Mouse (Mus musculus) embryonic facial prominence, embryonic 11.5 days (tissue): ENCODE data around the gene Enpp7. TPM values are rescaled to one million over a fixed set of nuclear protein-coding genes. Genes with fewer than 3 reads are reported as not detected.

Source experiments
- ATAC-seq: fragments of 200-750 bp; cut with Nextera tagmentation; replicated peaks from 2 replicates; pipeline ENCODE4 v1.8.0; 2017; ENCODE audit warnings: low read depth; ENCODE audit not compliant: insufficient number of reproducible peaks, low FRiP score, low TSS enrichment
- DNase-seq: peaks from one replicate; pipeline ENCODE4 v3.0.0-alpha.2; 2015; ENCODE audit warnings: low spot score
- H3K27ac ChIP-seq: fragments of 300-500 bp; sonication (generic); replicated peaks from 2 replicates; pipeline ENCODE4 v1.5.1; 2014; ENCODE audit warnings: mild to moderate bottlenecking, low read depth, low read length, control low read depth
- H3K27me3 ChIP-seq: fragments of 300-500 bp; sonication (generic); 2 replicates; pipeline ENCODE4 v1.6.1; 2014; ENCODE audit warnings: mild to moderate bottlenecking, low read length, moderate library complexity, mixed read lengths; ENCODE audit not compliant: control insufficient read depth, insufficient read depth
- H3K36me3 ChIP-seq: fragments of 300-500 bp; sonication (generic); replicated peaks from 2 replicates; pipeline ENCODE4 v1.6.1; 2014; ENCODE audit warnings: low read depth, mild to moderate bottlenecking, low read length, moderate library complexity, mixed read lengths; ENCODE audit not compliant: control insufficient read depth, insufficient read depth
- H3K4me1 ChIP-seq: fragments of 300-500 bp; sonication (generic); 2 replicates; pipeline ENCODE4 v1.6.1; 2014; ENCODE audit warnings: low read length, mixed read lengths; ENCODE audit not compliant: control insufficient read depth, insufficient read depth
- H3K4me2 ChIP-seq: fragments of 300-500 bp; sonication (generic); 2 replicates; pipeline ENCODE4 v1.6.1; 2014; ENCODE audit warnings: low read depth, mild to moderate bottlenecking, control low read depth, low read length, moderate library complexity
- H3K4me3 ChIP-seq: fragments of 300-500 bp; sonication (generic); 2 replicates; pipeline ENCODE4 v1.5.1; 2014; ENCODE audit warnings: low read depth, low read length, control low read depth
- H3K9ac ChIP-seq: fragments of 300-500 bp; sonication (generic); replicated peaks from 2 replicates; pipeline ENCODE4 v1.6.1; 2014; ENCODE audit warnings: mild to moderate bottlenecking, control low read depth, low read length
- H3K9me3 ChIP-seq: fragments of 300-500 bp; sonication (generic); replicated peaks from 2 replicates; pipeline ENCODE4 v1.6.1; 2016; ENCODE audit warnings: mild to moderate bottlenecking, low read length, inconsistent platforms, mixed read lengths; ENCODE audit not compliant: control insufficient read depth
- WGBS: fragments of 180-500 bp; shearing (Covaris S2); extraction: QIAGEN DNeasy Blood & Tissue Kit; methylation state at CpG from one replicate; pipeline ENCODE4 v1.1.7; 2014; 5-methylcytosine and 5-hydroxymethylcytosine counted together
- polyA plus RNA-seq: library from polyadenylated mRNA; unstranded; fragments of >200 nt; fragmentation: Nextera tagmentation; extraction: Ambion mirVana; gene quantifications from 2 replicates; pipeline ENCODE4 v1.2.1, GENCODE M21; 2014

The Enpp7 gene
- not detected in 2 replicates for polyA plus RNA-seq

DNA sequence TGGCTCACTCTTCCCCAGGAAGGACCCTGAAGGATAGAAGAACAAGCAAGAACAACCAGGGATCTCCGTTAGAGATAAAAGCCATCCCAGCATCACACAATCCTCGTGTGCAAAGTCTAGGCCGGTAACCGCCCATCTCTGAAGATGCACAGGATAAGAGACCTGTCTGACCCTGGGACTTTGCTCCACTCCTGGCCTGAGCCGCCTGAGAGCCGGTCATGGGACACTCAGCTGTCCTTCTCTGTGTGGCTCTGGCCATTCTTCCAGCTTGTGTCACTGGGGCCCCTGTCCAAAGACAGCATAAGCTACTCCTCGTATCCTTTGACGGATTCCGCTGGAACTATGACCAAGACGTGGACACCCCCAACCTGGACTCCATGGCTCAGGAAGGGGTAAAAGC lies at the start of gene Enpp7:
Gene Enpp7, plus strand, starts transcription at position 190 of the 400 bp plus-strand sequence.
- Histone ChIP-seq H3K4me2 (no peak within 1 kb of the TSS), H3K27ac (no peak within 1 kb of the TSS), H3K9me3 (no peaks in the 10 kb centered on the region), H3K4me3 (no peak within 1 kb of the TSS), H3K36me3 (no peaks in the 10 kb centered on the region), H3K27me3 (no peaks in the 10 kb centered on the region), H3K9ac (no peak within 1 kb of the TSS), H3K4me1 (no peaks in the 10 kb centered on the region)
- DNase-seq: no peak
- no peak for ATAC-seq
- 91% methylated on average over 10 of the region's 10 CpGs for WGBS

DNA sequence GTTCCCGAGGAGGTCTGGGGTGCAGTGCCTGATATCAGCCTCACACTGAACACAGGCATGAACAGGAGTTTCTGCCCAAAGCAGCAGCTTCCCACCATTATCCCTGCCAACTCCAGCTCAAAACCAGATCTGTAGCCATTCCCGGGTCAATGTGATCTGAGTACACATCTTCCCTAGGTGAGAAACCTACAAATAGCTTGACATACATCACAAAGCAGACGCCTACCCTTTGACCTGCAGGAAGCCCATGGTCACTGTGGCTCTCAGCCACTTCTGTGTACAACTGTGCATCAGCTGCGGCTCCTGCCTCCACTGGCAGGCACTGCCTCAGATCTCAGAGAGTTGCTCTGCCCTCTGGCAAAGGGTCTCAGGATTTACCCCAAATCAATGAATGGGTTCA lies 48.3 kb upstream of the Enpp7 start:
- Histone ChIP-seq H3K9me3 (no peaks in the 10 kb centered on the region), H3K27ac (no peak overlapping the region), H3K36me3 (no peaks in the 10 kb centered on the region), H3K9ac (no peak overlapping the region), H3K4me3 (no peak overlapping the region), H3K4me2 (no peak overlapping the region), H3K27me3 (no peaks in the 10 kb centered on the region), H3K4me1 (no peaks in the 10 kb centered on the region)
- no peak for DNase-seq
- WGBS: 84% methylated on average over 4 of the region's 4 CpGs
- no peak for ATAC-seq

DNA sequence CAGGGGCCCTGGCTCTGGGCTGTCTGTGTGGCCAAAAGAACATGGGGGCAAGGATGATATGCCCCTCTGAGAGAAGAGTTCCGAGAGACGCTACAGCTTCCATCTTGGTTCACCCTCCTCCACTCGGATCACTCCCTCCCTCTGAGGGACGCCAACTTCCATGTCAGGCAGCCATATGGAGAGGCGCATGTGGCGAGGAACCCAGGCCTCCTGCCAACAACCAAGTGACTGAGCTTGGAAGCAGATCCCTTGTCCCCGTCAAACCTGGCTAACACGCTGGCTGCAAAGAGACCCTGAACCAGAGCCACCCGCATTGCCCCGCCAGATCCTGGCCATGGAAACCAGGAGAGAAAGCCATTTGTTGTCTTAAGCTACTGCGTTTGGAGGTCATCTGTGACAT lies 47.4 kb upstream of the Enpp7 start:
- Histone ChIP-seq H3K9ac (no peak overlapping the region), H3K27ac (no peak overlapping the region), H3K4me2 (no peak overlapping the region), H3K36me3 (no peaks in the 10 kb centered on the region), H3K4me3 (no peak overlapping the region), H3K9me3 (no peaks in the 10 kb centered on the region), H3K4me1 (no peaks in the 10 kb centered on the region), H3K27me3 (no peaks in the 10 kb centered on the region)
- DNase-seq: no peak
- no peak for ATAC-seq
- WGBS: 89% methylated on average over 11 of the region's 11 CpGs

DNA sequence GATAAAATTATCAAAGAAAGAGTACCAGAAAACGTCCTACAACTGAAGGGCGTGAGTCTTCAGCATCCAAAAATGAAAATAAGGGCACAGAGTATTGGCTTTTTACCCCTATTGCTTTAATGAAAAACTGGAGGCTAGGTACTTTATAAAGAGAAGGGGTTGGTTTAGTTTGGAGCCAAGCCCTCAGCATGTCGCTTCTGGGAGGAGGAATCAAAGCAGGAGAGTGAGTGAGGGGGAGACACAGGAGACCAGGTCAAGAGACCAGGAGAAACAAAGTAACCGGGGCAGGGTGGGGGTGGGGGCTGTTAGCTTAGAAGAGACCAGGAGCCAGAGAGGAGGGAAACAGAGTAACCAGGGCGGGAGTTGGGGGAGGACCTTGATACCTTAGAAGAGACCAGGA lies 46.7 kb upstream of the Enpp7 start:
- no peak overlapping the region for H3K9ac ChIP-seq
- DNase-seq: no peak

DNA sequence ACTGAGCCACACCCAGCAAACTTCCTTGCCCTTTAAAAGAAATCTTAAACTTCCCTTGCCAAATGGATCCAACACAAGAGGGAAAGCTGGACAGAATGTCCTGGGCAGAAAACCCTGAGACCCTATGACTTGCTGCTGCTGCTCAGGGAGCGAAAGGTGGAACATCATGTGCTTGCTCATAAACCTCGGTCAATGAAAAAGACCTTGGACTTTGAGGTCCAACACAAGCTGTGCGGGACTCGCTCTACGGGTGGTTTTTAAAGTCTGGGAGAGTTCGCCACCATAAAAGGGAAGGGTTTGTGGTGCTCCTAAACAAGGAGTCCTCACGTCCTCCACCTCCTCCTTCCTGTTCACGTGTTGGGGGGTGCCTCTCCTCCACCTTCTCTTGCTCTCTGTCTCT lies 42.1 kb upstream of the Enpp7 start:
- WGBS: 91% methylated on average over 8 of the region's 8 CpGs
- ATAC-seq: no peak

More for the DNA sequence above, 46.7 kb upstream of the Enpp7 start:
- Histone ChIP-seq H3K4me1 (no peaks in the 10 kb centered on the region), H3K36me3 (no peaks in the 10 kb centered on the region), H3K4me2 (no peak overlapping the region), H3K27ac (no peak overlapping the region), H3K4me3 (no peak overlapping the region), H3K9me3 (no peaks in the 10 kb centered on the region), H3K27me3 (no peaks in the 10 kb centered on the region)
- no peak for ATAC-seq
- 53% methylated on average over 5 of the region's 5 CpGs for WGBS

DNA sequence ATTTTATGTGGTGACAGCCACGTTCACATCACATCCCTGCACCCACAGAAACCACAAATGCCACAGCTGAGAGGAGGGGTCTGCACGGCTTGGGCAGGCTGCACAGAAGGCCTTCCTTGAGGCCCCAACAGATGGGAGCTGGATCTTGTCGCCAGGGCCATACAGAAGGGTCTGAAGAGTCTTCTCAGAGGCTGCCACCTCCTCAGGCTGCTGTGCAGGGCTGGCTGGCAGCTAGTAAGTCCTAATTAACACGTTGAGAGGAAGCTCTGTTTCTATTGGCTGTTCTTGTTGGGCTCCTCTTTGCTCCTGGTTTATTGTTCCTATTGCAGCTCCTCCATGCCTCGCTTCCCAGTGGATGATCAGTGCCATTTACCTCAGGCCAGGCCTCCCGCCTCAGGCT lies 33.0 kb upstream of the Enpp7 start:
- Histone ChIP-seq H3K4me1 (no peaks in the 10 kb centered on the region), H3K36me3 (no peaks in the 10 kb centered on the region), H3K27ac (no peak overlapping the region), H3K9me3 (no peaks in the 10 kb centered on the region), H3K4me3 (no peak overlapping the region), H3K9ac (no peak overlapping the region), H3K4me2 (no peak overlapping the region), H3K27me3 (no peaks in the 10 kb centered on the region)
- no peak for DNase-seq
- WGBS: 46% methylated on average over 6 of the region's 6 CpGs
- ATAC-seq: no peak

More for the DNA sequence above, 42.1 kb upstream of the Enpp7 start:
- H3K9ac ChIP-seq: no peak overlapping the region
- no peak overlapping the region for H3K4me2 ChIP-seq
- H3K27ac ChIP-seq: no peak overlapping the region
- no peaks in the 10 kb centered on the region for H3K9me3 ChIP-seq
- no peak for DNase-seq
- no peak overlapping the region for H3K4me3 ChIP-seq
- H3K36me3 ChIP-seq: no peaks in the 10 kb centered on the region
- H3K27me3 ChIP-seq: no peaks in the 10 kb centered on the region
- no peaks in the 10 kb centered on the region for H3K4me1 ChIP-seq

DNA sequence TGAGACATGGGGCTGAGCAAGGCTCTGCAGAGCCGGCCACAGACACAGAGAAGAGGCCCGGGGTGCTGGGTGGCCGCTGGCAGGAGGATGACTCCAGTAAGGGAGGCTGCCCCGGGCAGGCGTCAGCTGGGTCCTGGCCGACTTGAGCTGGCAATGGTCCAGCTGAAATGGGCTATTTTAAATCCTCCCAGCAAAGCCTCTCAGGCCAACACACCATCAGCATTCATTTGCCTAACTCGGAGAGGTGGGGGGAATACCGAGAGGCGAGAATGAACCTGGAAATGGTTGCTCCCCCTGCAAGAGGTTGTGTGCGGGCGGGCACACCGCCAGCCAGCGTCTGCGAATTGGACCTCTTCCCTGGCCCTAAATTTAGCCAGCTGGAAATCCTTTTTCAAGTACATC lies 30.9 kb upstream of the Enpp7 start:
- WGBS: 68% methylated on average over 14 of the region's 14 CpGs
- H3K4me3 ChIP-seq: no peak overlapping the region
- no peaks in the 10 kb centered on the region for H3K36me3 ChIP-seq
- DNase-seq: no peak
- no peak overlapping the region for H3K4me2 ChIP-seq
- H3K9ac ChIP-seq: no peak overlapping the region
- no peaks in the 10 kb centered on the region for H3K27me3 ChIP-seq
- no peak overlapping the region for H3K27ac ChIP-seq
- no peaks in the 10 kb centered on the region for H3K4me1 ChIP-seq
- no peak for ATAC-seq
- no peaks in the 10 kb centered on the region for H3K9me3 ChIP-seq

DNA sequence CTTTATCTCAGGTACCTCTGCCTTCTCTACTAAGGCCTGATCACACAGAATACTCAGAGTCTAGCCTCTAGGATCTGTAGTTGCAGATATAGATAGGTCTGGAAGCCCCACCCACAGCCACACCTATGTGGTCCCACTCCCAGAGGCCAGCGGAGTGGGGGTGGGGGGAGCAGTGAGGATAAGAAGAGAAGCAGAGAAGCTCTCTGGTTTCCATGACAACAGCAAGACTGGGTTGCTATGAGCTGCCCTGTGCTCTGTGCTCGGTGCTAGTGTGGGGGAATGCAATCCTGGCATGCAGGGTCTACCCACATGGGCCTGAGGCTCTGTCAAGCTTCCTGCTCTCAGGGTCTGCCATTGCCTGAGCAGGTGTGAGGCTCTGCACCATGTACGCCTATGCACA lies 27.3 kb upstream of the Enpp7 start:
- Histone ChIP-seq H3K4me1 (0 out of 2 replicates have a peak, but pooled peaks cover 3% of the 10 kb centered on the region), H3K4me2 (no peak overlapping the region), H3K9ac (no peak overlapping the region), H3K9me3 (no peaks in the 10 kb centered on the region), H3K27ac (no peak overlapping the region), H3K4me3 (no peak overlapping the region), H3K27me3 (no peaks in the 10 kb centered on the region), H3K36me3 (no peaks in the 10 kb centered on the region)
- DNase-seq (peak; percentile 9), ATAC-seq (no peak)
- 48% methylated on average over 3 of the region's 3 CpGs for WGBS
